Mouse (Mus musculus): Measurements from ENCODE around the gene Vax2.
A peak's percentile ranks its signal among the peaks of the same experiment; 100 is the strongest.

Gene Vax2

GRCm38 (mm10) chr6:83713271-83714136 is 2.4 kb downstream of the Vax2 start:
- DNase-seq, result no peak

DNA sequence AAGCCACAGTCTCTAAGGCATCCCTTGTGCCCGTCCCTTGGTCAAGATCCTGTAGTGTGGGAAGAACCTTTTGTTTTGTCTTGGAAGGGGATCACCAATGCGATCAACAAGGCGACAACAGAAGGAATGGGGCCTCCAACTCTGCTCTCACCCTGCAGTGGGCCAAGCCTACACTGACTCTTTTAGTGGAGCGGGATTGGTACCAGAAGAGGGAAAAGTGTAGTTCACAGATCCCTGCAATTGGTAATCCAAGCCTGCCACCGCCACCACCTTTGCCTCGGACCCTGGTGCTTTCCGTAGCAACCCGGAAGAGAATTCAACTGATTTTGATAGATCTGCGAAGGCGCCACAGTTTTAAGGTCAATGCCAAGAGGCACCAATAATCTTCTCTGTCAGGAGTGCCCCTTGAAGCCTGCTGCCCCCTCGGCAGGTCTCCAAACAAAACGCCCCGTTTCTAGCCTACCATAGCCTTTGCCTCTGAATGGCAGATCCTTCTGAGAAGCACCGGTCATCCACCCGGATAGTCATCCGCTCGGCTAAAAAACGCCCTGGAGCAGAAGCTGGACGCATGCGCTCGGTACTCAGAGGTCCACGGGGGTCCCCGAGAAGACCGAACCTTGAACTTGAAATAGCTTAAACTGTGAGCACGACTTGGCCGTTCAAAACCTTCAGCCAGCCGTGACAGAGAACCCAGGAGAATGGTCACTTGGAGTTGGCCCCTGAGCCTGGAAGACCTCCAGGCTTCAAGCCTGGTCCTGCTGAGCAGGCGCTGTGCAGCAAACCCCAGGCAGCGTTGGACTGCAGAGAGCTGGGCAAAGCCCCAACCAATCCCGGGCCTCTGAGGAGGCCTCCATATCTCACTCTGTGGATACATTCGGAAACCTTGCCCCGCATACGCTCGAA is 3.4 kb downstream of the Vax2 start:
- DNase-seq, result no peak

- DNase-seq, result no peak
These were observed 4.6 kb downstream of the Vax2 start for GRCm38 (mm10) chr6:83715461-83716196.

DNA sequence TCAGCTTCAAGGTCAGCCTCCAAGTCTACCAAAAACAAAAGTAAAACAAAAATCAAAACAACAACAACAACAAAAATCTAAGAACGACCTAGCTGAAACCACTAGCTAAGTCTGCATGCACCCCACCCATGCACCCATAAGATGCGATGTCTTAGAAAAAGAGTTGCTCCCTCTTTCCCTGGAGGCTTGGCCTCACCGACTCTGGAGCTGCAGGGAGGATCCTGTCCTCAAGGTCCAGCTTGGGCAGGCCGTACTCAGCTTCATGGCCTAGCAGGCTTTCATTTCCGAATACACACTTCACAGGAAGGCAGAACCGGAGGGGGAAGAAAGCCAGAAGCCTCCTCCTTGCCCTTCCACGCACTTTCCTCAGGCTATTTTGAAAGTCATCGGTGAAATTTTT is 6.0 kb downstream of the Vax2 start:
- DNase-seq, result no peak

DNA sequence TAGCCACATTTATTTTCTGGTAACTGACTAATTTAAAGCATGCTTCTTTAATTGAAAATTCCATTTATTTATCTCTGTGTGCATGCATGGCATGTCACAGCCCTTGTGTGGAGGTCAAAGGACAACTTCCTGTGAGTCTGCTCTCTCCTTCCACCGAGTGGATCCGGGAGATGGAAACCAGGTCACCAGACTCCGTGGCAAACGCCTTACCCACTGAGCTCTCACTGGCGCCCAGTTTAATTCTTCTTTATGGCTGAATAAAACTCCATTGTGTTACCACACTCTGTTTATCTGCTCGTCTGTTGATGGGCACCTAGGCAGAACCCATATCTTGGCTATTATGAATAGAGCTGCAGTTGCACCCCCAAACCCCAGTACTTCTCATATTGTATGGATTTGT is 11.5 kb downstream of the Vax2 start:
- no peak for DNase-seq

- no peak for DNase-seq
These were observed 16.1 kb downstream of the Vax2 start for GRCm38 (mm10) chr6:83727178-83727577.

- DNase-seq, result no peak
These were observed 17.4 kb downstream of the Vax2 start for GRCm38 (mm10) chr6:83728488-83728887.

DNA sequence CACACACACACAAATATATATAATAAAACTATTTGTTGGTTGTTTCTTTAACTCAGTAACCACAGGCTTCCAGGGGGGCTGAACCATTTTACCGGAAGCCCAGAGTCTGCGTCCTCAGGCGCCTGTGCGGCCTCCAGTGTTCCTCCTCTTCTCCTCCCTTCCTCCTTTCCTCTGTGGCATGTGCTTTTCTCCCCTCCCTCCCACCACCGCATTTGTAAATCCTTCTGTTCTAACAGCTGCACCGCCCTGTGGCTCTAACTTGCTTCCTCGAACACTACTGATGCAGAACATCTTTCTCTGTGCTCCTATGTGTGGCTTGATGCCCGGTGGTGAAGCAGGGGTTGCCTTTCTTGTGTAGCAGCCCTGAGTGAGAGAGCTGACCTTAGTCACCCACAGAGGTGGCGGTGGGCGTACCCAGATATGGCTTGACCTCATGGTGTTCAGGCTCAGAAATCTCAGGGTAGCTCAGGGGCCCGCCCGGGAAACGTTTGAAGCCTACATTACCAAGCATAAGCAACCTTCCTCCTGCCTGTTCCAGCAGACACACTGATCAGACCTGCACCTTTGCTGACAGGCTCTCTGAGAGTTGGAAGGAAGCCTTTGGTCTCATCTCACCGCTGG is 18.4 kb downstream of the Vax2 start:
- no peak for DNase-seq

DNA sequence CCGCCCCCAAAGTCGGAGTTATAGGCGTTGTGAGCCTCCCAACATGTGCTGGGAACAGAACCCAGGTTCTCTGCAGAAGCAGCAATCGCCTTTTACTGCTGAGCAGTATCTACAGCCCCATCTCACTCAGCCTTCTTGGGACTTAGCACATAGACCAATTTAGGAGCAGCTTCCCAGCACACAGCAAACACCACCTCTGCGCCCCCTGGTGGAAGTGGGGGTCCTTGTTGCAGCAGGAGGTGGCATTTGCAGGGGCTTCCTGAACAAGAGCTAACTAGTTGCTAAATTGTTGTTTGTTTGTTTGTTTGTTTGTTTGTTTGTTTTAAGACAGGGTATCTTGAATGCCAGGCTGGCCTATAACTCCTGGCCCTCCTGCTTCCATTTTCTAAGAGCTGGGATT is 20.1 kb downstream of the Vax2 start:
- DNase-seq, result peak; percentile 38 to 54

DNA sequence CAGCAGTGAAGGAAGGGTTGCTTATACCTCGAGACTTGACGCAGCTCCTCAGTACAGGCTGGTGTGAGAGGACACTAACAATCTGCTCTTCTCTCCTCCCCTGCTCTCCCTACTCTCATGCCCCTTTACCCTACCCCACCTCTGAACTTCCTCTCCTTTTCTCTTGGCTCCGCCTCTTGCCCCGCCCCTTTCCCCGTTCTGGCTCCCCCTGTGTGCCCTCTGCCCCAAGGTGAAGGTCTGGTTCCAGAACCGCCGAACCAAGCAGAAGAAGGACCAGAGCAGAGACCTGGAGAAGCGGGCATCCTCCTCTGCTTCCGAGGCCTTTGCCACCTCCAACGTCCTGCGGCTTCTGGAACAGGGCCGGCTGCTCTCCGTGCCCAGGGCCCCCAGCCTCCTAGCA is 26.2 kb downstream of the Vax2 start:
- no peak for DNase-seq

GRCm38 (mm10) chr6:83738596-83738995 is 27.5 kb downstream of the Vax2 start:
- DNase-seq, result no peak

- no peak for DNase-seq
These were observed 31.7 kb downstream of the Vax2 start, which contains the start of gene Atp6v1b1 for GRCm38 (mm10) chr6:83742761-83743160. Gene Atp6v1b1, plus strand, starts transcription at chr6:83742990.

- DNase-seq, result no peak
These were observed 32.1 kb downstream of the Vax2 start for GRCm38 (mm10) chr6:83743212-83743611.

DNA sequence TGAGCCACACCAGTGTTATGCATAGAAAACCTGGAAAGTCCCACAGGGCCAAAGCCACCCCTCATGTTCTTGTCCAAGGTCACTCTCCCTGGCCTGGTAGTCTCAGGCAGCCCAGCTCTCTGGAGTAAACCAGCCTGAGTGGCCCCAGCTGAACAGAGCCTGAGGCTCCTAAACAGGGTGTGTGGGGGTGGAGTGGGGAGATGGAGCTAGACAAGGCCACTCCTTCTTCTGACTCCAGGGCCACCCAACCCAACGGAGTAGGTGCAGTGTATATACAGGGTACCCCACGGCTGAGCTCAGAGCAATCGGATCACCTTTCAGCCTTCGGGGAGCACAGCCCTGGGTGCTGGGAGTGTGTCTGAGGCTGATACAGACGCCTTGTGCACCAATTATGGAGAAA is 33.1 kb downstream of the Vax2 start:
- no peak for DNase-seq

DNA sequence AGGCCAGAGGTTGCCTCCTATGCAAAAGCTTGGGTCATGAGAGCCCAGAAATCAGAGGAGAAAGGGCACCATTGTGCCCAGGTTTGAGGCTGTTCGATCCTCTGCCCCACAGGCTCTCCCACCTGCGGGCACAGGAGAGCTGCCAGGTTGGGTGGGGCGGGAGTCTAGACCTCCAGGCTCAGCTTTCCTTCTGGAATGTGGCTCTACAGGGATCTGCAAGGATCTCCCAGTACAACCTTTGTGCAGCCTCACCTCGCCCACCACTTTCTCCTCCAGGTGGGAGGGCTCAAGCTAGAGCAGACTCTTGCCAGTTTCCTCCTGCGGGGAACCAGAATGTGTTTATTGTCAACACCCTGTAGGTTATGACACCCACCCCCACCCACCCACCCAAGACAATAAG is 33.5 kb downstream of the Vax2 start:
- no peak for DNase-seq

DNA sequence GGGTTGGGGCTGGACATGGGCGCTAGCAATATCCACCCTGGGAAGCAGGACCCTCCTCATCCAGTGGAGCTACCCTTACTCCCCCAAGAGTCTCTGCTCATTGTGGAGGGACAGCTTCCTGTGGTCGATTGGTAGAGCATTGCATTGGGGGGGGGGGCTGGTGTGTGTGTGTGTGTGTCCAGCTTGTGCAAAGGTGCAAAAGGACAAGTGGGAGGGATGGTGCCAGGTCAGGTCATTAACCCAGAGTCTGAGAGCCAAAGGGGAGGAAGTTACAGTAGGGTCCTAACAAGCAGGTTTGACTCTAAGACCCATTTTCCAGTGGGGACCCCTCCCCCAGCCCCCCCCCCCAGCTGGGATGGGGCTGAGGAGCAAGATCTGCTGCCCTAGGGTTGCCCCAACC is 34.4 kb downstream of the Vax2 start:
- DNase-seq, result no peak

DNA sequence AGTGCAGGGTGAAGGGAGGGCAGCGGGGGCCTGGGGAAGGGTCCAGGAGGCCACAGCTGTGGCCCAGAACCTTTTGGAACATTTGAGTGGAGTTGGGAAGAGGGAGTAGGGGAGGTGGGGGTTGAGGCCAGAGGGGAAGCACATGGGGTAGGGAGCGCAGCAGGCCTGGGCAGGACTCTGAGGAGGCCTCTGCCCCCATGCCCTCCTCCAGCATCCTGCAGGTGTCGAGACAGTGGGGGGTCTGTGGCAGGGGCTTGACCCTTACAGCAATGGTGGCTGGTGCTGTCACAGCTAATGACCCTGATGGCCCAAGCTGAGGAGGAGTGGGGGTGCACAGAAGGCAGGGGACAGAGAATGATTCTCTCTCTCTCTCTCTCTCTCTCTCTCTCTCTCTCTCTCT is 38.2 kb downstream of the Vax2 start:
- DNase-seq, result no peak

DNA sequence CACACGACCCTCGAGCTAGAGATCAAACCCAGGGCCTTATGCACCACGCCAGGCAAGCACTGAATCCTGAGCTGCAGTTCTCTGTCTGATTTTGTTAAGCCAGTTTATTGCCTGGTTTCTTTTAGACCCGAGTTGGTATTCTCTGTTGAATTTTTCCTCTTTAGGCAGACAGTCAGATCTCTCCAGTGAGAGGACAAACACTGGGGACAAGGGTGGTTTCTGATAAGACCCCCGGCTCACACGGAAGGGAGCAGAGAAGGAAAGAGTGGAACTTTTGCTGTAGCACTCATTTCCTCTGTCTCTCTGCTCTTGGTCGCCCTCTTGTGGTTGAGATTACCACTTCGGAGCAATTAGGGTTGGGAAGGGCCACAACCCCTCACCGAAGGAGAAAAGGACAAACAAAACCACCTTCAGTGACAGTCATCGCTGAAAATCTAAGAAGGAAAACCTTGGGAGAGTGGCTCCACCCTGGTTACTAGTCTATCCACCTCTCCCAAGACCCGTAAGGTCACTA is 39.2 kb downstream of the Vax2 start:
- DNase-seq, result peak; percentile 53 to 63

GRCm38 (mm10) chr6:83756051-83756450 is 45.0 kb downstream of the Vax2 start:
- DNase-seq, result no peak

GRCm38 (mm10) chr6:83762344-83762743 is 51.3 kb downstream of the Vax2 start, which contains the start of gene Ankrd53:
Gene Ankrd53, plus strand, starts transcription at chr6:83762644.
- DNase-seq, result no peak

DNA sequence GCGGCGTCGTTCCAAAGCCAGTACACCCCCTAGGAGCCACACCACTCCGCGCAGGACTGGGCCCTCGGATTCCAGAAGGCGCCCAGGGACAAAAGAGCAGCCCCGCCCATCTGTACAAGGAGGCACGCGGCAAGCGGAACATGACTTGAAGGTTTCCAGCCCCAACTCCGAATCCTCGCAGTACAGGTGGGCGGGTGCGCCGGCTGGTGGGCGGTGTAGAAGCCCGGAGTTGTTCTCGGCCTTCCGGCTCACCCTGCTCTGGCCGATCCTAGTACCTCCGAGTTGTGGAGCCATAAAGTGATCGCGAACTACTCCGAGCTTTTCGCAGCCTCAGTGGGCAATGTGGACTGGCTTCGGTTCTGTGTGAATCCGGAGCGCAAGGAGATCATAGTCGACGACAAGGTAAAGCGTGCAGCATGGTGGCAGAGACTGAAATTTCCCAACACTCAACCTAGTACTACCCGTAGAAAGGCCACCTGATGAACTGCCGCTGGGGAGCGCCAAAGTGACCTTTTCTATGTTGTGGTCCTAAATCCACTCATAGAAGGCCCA is 51.9 kb downstream of the Vax2 start:
- DNase-seq, result no peak

DNA sequence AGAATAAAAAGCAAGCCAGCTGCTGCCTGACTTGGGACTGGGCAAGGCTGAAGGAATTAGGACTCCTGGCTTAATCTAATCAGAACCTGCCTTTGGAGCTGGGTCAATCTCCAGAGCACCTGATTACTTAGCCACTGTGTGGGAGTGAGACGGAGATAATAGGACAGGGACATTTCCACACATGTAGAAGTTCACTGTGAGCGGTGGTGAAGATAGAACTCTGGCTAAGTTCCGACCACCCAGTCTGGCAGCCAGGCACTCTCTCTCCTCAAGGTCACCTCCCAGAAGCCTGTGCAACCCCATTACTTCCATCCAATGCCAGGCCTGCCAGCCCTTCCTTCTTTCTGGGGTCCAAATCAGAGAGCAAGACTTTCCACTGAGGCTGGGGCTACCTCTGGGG is 55.9 kb downstream of the Vax2 start:
- DNase-seq, result no peak
